Mouse (Mus musculus) embryonic facial prominence, embryonic 15.5 days (tissue): ENCODE data around the gene Hacd4. TPM values are rescaled to one million over a fixed set of nuclear protein-coding genes. Genes with fewer than 3 reads are reported as not detected.

Experiments
- polyA plus RNA-seq: library from polyadenylated mRNA; unstranded; fragments of >200 nt; fragmentation: Nextera tagmentation; extraction: Ambion mirVana; gene quantifications from 2 replicates; pipeline ENCODE4 v1.2.1, GENCODE M21; 2015

The Hacd4 gene
- polyA plus RNA-seq, 1 experiment from 2014 or later: 12.1 TPM

Other genes starting within 250 kb of the Hacd4 start
- gene Ifnb1, start 83.8 kb upstream of the Hacd4 start, polyA plus RNA-seq: not detected in 2 replicates
- not detected in 2 replicates for gene Ifna15, start 119.3 kb upstream of the Hacd4 start, polyA plus RNA-seq
- not detected in 2 replicates for gene Ifna14, start 132.9 kb upstream of the Hacd4 start, polyA plus RNA-seq
- gene Ifna9, start 153.5 kb upstream of the Hacd4 start, polyA plus RNA-seq: not detected in 2 replicates
- not detected in 2 replicates for gene Ifna12, start 164.4 kb upstream of the Hacd4 start, polyA plus RNA-seq
- not detected in 2 replicates for gene C87499, start 195.5 kb upstream of the Hacd4 start, polyA plus RNA-seq
- gene Ifna13, start 205.5 kb upstream of the Hacd4 start, polyA plus RNA-seq: not detected in 2 replicates
- gene Ifna16, start 238.0 kb upstream of the Hacd4 start, polyA plus RNA-seq: not detected in 2 replicates
- not detected in 2 replicates for gene Ifna2, start 245.0 kb upstream of the Hacd4 start, polyA plus RNA-seq